Mouse (Mus musculus): ENCODE measurements around the gene Gm20715.

GRCm38 (mm10) chr7:6388971-6389370 is 21.1 kb upstream of the Gm20715 start:
- no peak for TF ChIP-seq CTCF (IDR thresholded peaks at IDR 0.05; ENCODE audit: borderline replicate concordance, insufficient read depth, low read depth, low read length)
- no peak for TF ChIP-seq POLR2A (IDR thresholded peaks at IDR 0.05; ENCODE audit: borderline replicate concordance, insufficient read depth, low read length)

Measured in cerebellum, adult 2 months (tissue).